Mouse (Mus musculus) heart, adult 2 months (tissue): ENCODE measurements at regions not wholly inside any gene's neighbourhood (a gene's known extent, or its start where the extent isn't known, plus 50 kb on each side); places are given as distances from the start of the nearest gene placed in this dataset.

Source experiments
- DNase-seq, 2 experiments: peaks; one replicate each; pipeline ENCODE4 v3.0.0; 2021
- H3K27ac ChIP-seq: fragments of 200-600 bp; 2 replicates; pipeline ENCODE4 v1.8.1; 2022
- H3K27me3 ChIP-seq: fragments of 200-500 bp; 2 replicates; pipeline ENCODE4 v1.6.1; 2012; ENCODE audit warnings: mild to moderate bottlenecking, low read length, inconsistent platforms, mixed read lengths; ENCODE audit not compliant: control insufficient read depth, insufficient read depth
- H3K36me3 ChIP-seq: fragments of 200-500 bp; 2 replicates; pipeline ENCODE4 v1.6.1; 2012; ENCODE audit warnings: low read length, inconsistent platforms; ENCODE audit not compliant: control insufficient read depth, insufficient read depth
- H3K4me1 ChIP-seq: fragments of 200-500 bp; 2 replicates; pipeline ENCODE4 v1.6.1; 2011; ENCODE audit warnings: low read length; ENCODE audit not compliant: control insufficient read depth, insufficient read depth
- H3K4me3 ChIP-seq: fragments of 200-600 bp; 2 replicates; pipeline ENCODE4 v1.8.1; 2022
- H3K79me2 ChIP-seq: fragments of 200-500 bp; replicated peaks from 2 replicates; pipeline ENCODE4 v1.6.1; 2012; ENCODE audit warnings: mild to moderate bottlenecking, inconsistent platforms, low read length, moderate library complexity, mixed read lengths; ENCODE audit not compliant: control insufficient read depth, insufficient read depth
- H3K9ac ChIP-seq: fragments of 200-500 bp; 2 replicates; pipeline ENCODE4 v1.6.1; 2012; ENCODE audit warnings: low read depth, mild to moderate bottlenecking, control low read depth, inconsistent platforms, low read length, mixed read lengths
- CTCF ChIP-seq: fragments of 200-600 bp; IDR thresholded peaks from 2 replicates; pipeline ENCODE4 v1.8.1; 2022; ENCODE audit warnings: antibody characterized with exemption, mild to moderate bottlenecking, moderate library complexity
- EP300 ChIP-seq: fragments of 200-500 bp; IDR thresholded peaks from 2 replicates; pipeline ENCODE4 v1.6.1; 2011; ENCODE audit warnings: low read depth, low read length, control low read depth; ENCODE audit not compliant: insufficient read depth
- POLR2A ChIP-seq: fragments of 200-500 bp; IDR thresholded peaks from 2 replicates; pipeline ENCODE4 v1.6.1; 2011; ENCODE audit warnings: mild to moderate bottlenecking, low read depth, low read length, control low read depth; ENCODE audit not compliant: insufficient read depth
- WGBS: fragments of 180-500 bp; shearing (Covaris S2); methylation state at CpG from one replicate; pipeline ENCODE4 v1.1.7; 2018; 5-methylcytosine and 5-hydroxymethylcytosine counted together
- intact Hi-C: fragments of 180-260 bp; cut with DNase I; formaldehyde crosslinking; loops from one replicate; pipeline ENCODE4 v1.15.1; 2025

GRCm38 (mm10) chr8:36322578-36322977 is 557.0 kb downstream of the Gm19410 start:
- Histone ChIP-seq H3K9ac (no peak overlapping the region), H3K79me2 (no peaks in the 10 kb centered on the region), H3K4me3 (no peak overlapping the region), H3K36me3 (no peaks in the 10 kb centered on the region), H3K4me1 (no peaks in the 10 kb centered on the region), H3K27ac (no peak overlapping the region), H3K27me3 (no peaks in the 10 kb centered on the region)
- 81% methylated on average over 7 of the region's 7 CpGs for WGBS
- no peak for DNase-seq
- intact Hi-C loops, result no loop called here
- TF ChIP-seq EP300 (no peak), POLR2A (no peak), CTCF (no peak)

- Histone ChIP-seq H3K79me2 (no peaks in the 10 kb centered on the region), H3K36me3 (no peaks in the 10 kb centered on the region), H3K27me3 (no peaks in the 10 kb centered on the region), H3K27ac (no peak overlapping the region), H3K4me3 (no peak overlapping the region), H3K4me1 (no peaks in the 10 kb centered on the region), H3K9ac (no peak overlapping the region)
- DNase-seq, result no peak
- intact Hi-C loops, result no loop called here
- 95% methylated on average over 5 of the region's 5 CpGs for WGBS
- TF ChIP-seq EP300 (no peak), CTCF (no peak), POLR2A (no peak)
Measured at GRCm38 (mm10) chr8:36338628-36339027, 573.0 kb downstream of the Gm19410 start.

GRCm38 (mm10) chr8:36339449-36339848 is 573.9 kb downstream of the Gm19410 start:
- 88% methylated on average over 6 of the region's 6 CpGs for WGBS
- H3K9ac ChIP-seq, result no peak overlapping the region
- TF ChIP-seq POLR2A (no peak), CTCF (no peak), EP300 (no peak)
- no peaks in the 10 kb centered on the region for H3K36me3 ChIP-seq
- H3K27me3 ChIP-seq, result no peaks in the 10 kb centered on the region
- no peaks in the 10 kb centered on the region for H3K4me1 ChIP-seq
- no peaks in the 10 kb centered on the region for H3K79me2 ChIP-seq
- DNase-seq, result no peak
- H3K4me3 ChIP-seq, result no peak overlapping the region
- H3K27ac ChIP-seq, result no peak overlapping the region
- intact Hi-C loops, result no loop called here

GRCm38 (mm10) chr8:36340454-36340853 is 574.9 kb downstream of the Gm19410 start:
- intact Hi-C loops, result no loop called here
- WGBS, result 64% methylated on average over 3 of the region's 3 CpGs
- no peaks in the 10 kb centered on the region for H3K36me3 ChIP-seq

GRCm38 (mm10) chr8:36341965-36342364 is 576.4 kb downstream of the Gm19410 start:
- intact Hi-C loops, result no loop called here
- no peaks in the 10 kb centered on the region for H3K79me2 ChIP-seq
- H3K36me3 ChIP-seq, result no peaks in the 10 kb centered on the region

More at GRCm38 (mm10) chr8:36340454-36340853, 574.9 kb downstream of the Gm19410 start:
- Histone ChIP-seq H3K27me3 (no peaks in the 10 kb centered on the region), H3K9ac (no peak overlapping the region), H3K27ac (no peak overlapping the region), H3K79me2 (no peaks in the 10 kb centered on the region), H3K4me3 (no peak overlapping the region), H3K4me1 (no peaks in the 10 kb centered on the region)
- DNase-seq, result no peak
- TF ChIP-seq POLR2A (no peak), EP300 (no peak), CTCF (no peak)

GRCm38 (mm10) chr8:36342650-36343049 is 577.1 kb downstream of the Gm19410 start:
- H3K27ac ChIP-seq, result no peak overlapping the region
- H3K4me3 ChIP-seq, result no peak overlapping the region
- TF ChIP-seq EP300 (no peak), CTCF (no peak), POLR2A (no peak)
- no peaks in the 10 kb centered on the region for H3K79me2 ChIP-seq
- no peaks in the 10 kb centered on the region for H3K27me3 ChIP-seq
- DNase-seq, result no peak
- no peaks in the 10 kb centered on the region for H3K36me3 ChIP-seq
- WGBS, result 88% methylated on average over 5 of the region's 5 CpGs
- intact Hi-C loops, result no loop called here
- no peak overlapping the region for H3K9ac ChIP-seq
- no peaks in the 10 kb centered on the region for H3K4me1 ChIP-seq

More at GRCm38 (mm10) chr8:36341965-36342364, 576.4 kb downstream of the Gm19410 start:
- no peak overlapping the region for H3K4me3 ChIP-seq
- DNase-seq, result no peak
- no peak overlapping the region for H3K9ac ChIP-seq
- H3K27me3 ChIP-seq, result no peaks in the 10 kb centered on the region
- no peak for TF ChIP-seq CTCF
- TF ChIP-seq POLR2A, result no peak
- TF ChIP-seq EP300, result no peak
- no peaks in the 10 kb centered on the region for H3K4me1 ChIP-seq
- H3K27ac ChIP-seq, result no peak overlapping the region
- 72% methylated on average over 4 of the region's 4 CpGs for WGBS
